Mouse (Mus musculus) stomach, embryonic 14.5 days (tissue): ENCODE results near the gene Pmch. TPM values are rescaled to one million over a fixed set of nuclear protein-coding genes. Genes with fewer than 3 reads are reported as not detected.

Experiments used
- ATAC-seq: fragments of 200-750 bp; cut with Nextera tagmentation; 2 replicates; pipeline ENCODE4 v1.8.0; 2017; ENCODE audit warnings: low read depth, moderate TSS enrichment; ENCODE audit not compliant: insufficient number of reproducible peaks, insufficient read depth, low FRiP score
- H3K27ac ChIP-seq: fragments of 300-500 bp; sonication (generic); 2 replicates; pipeline ENCODE4 v1.5.1; 2014; ENCODE audit warnings: mild to moderate bottlenecking, low read length, moderate library complexity, mixed read lengths
- H3K27me3 ChIP-seq: fragments of 300-500 bp; sonication (generic); 2 replicates; pipeline ENCODE4 v1.6.1; 2014; ENCODE audit warnings: low read length, control low read depth, mixed read lengths; ENCODE audit not compliant: control insufficient read depth, insufficient read depth
- H3K36me3 ChIP-seq: fragments of 300-500 bp; sonication (generic); 2 replicates; pipeline ENCODE4 v1.6.1; 2014; ENCODE audit warnings: mild to moderate bottlenecking, control low read depth, low read length, moderate library complexity, mixed read lengths; ENCODE audit not compliant: control insufficient read depth, insufficient read depth
- H3K4me1 ChIP-seq: fragments of 300-500 bp; sonication (generic); 2 replicates; pipeline ENCODE4 v1.6.1; 2014; ENCODE audit warnings: low read length, control low read depth, mixed read lengths; ENCODE audit not compliant: control insufficient read depth, insufficient read depth
- H3K4me2 ChIP-seq: fragments of 300-500 bp; sonication (generic); replicated peaks from 2 replicates; pipeline ENCODE4 v1.6.1; 2014; ENCODE audit warnings: low read depth, low read length, control low read depth
- H3K4me3 ChIP-seq: fragments of 300-500 bp; sonication (generic); 2 replicates; pipeline ENCODE4 v1.5.1; 2014; ENCODE audit warnings: low read depth, low read length, control low read depth
- H3K9ac ChIP-seq: fragments of 300-500 bp; sonication (generic); replicated peaks from 2 replicates; pipeline ENCODE4 v1.6.1; 2014; ENCODE audit warnings: low read depth, mild to moderate bottlenecking, control low read depth, low read length, moderate library complexity, mixed read lengths
- H3K9me3 ChIP-seq: fragments of 300-500 bp; sonication (generic); 2 replicates; pipeline ENCODE4 v1.6.1; 2016; ENCODE audit warnings: low read depth, low read length, control low read depth; ENCODE audit not compliant: control insufficient read depth
- WGBS: fragments of 180-500 bp; shearing (Covaris S2); extraction: QIAGEN DNeasy Blood & Tissue Kit; methylation state at CpG from one replicate; pipeline ENCODE4 v1.1.7; 2014; 5-methylcytosine and 5-hydroxymethylcytosine counted together
- polyA plus RNA-seq: library from polyadenylated mRNA; unstranded; fragments of >200 nt; fragmentation: Nextera tagmentation; extraction: Ambion mirVana; gene quantifications from 2 replicates; pipeline ENCODE4 v1.2.1, GENCODE M21; 2014

Pmch gene
- polyA plus RNA-seq, 1 experiment from 2014 or later = 0.72 TPM

GRCm38 (mm10) chr10:88106169-88106568, 15.3 kb downstream of the Pmch start:
- H3K4me2 ChIP-seq = no peak overlapping the region
- no peak for ATAC-seq
- no peaks in the 10 kb centered on the region for H3K4me1 ChIP-seq
- H3K9ac ChIP-seq = no peak overlapping the region
- no peak overlapping the region for H3K27ac ChIP-seq
- H3K9me3 ChIP-seq = no peaks in the 10 kb centered on the region
- H3K4me3 ChIP-seq = no peak overlapping the region
- 90% methylated on average over 2 of the region's 2 CpGs for WGBS
- no peaks in the 10 kb centered on the region for H3K27me3 ChIP-seq
- no peaks in the 10 kb centered on the region for H3K36me3 ChIP-seq

- no peaks in the 10 kb centered on the region for H3K36me3 ChIP-seq
- no peak overlapping the region for H3K4me3 ChIP-seq
- H3K9ac ChIP-seq = no peak overlapping the region
- H3K27me3 ChIP-seq = no peaks in the 10 kb centered on the region
- H3K4me1 ChIP-seq = no peaks in the 10 kb centered on the region
- no peak overlapping the region for H3K4me2 ChIP-seq
- no peaks in the 10 kb centered on the region for H3K9me3 ChIP-seq
- WGBS = 95% methylated on average over 2 of the region's 2 CpGs
- no peak for ATAC-seq
- no peak overlapping the region for H3K27ac ChIP-seq
Measured at GRCm38 (mm10) chr10:88113290-88113689, 22.4 kb downstream of the Pmch start.

GRCm38 (mm10) chr10:88119721-88120120, 28.8 kb downstream of the Pmch start:
- Histone ChIP-seq H3K27ac (no peak overlapping the region), H3K9ac (no peak overlapping the region), H3K27me3 (no peaks in the 10 kb centered on the region), H3K36me3 (no peaks in the 10 kb centered on the region; the same call in 1 of the 2 replicates), H3K4me1 (no peaks in the 10 kb centered on the region), H3K4me2 (no peak overlapping the region), H3K9me3 (no peaks in the 10 kb centered on the region), H3K4me3 (no peak overlapping the region)
- ATAC-seq = no peak

GRCm38 (mm10) chr10:88135630-88136029, 44.8 kb downstream of the Pmch start:
- no peak overlapping the region for H3K4me2 ChIP-seq
- no peak overlapping the region for H3K4me3 ChIP-seq
- H3K27ac ChIP-seq = no peak overlapping the region
- H3K9ac ChIP-seq = no peak overlapping the region
- no peaks in the 10 kb centered on the region for H3K4me1 ChIP-seq
- H3K27me3 ChIP-seq = no peaks in the 10 kb centered on the region
- ATAC-seq = no peak
- no peaks in the 10 kb centered on the region for H3K9me3 ChIP-seq
- 96% methylated on average over 16 of the region's 16 CpGs for WGBS
- peaks cover 4% of the 10 kb centered on the region; the same call in 1 of the 2 replicates for H3K36me3 ChIP-seq

Other genes starting within 250 kb of the Pmch start
- 167 and 172 TPM in 2 replicates for gene Igf1, start 232.8 kb upstream of the Pmch start, polyA plus RNA-seq
- gene Parpbp, start 55.9 kb downstream of the Pmch start, polyA plus RNA-seq = 11.6 and 15.8 TPM in 2 replicates
- 89.8 and 92.9 TPM in 2 replicates for gene Nup37, start 55.9 kb downstream of the Pmch start, polyA plus RNA-seq
- gene Washc3, start 110.0 kb downstream of the Pmch start, polyA plus RNA-seq = 67.4 and 68.0 TPM in 2 replicates